In the genomic region with DNA sequence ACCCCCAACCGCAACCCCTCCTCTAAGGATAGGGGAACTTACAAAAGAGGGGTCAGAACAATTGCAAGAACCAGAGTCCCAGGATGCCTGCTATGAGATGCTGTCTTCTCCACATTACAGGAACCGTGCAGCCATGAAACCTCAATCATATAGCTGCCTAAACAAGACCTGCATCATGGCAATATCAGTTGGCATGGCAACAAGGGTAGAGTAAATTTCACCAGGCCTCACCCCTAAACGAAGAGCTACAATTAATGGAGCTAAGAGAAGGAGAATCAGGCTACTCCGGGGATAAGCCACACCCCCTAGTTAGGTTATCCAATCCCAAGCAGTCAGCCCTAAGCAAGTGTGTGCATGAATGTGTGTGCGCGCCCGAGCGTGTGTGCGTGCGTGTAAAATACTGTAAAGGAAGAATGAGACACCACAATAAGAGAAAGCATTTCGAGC, we compare ENCODE assay signal across 8 mouse cellular contexts.
DNase-seq lines count a peak whose midpoint lies in the region; ATAC-seq and TF ChIP-seq lines count a peak whose summit lies in the region.

No protein-coding gene starts in this region.

- no peaks in the 10 kb centered on the region for H3K27me3 ChIP-seq in heart, embryonic 16.5 days (ENCODE audit: control insufficient read depth, insufficient read depth, low read length)
- H3K27me3 ChIP-seq in forebrain, embryonic 15.5 days, result no peaks in the 10 kb centered on the region
- H3K27me3 ChIP-seq in liver, embryonic 13.5 days, result peaks cover 3% of the 10 kb centered on the region
- no peaks in the 10 kb centered on the region for H3K27me3 ChIP-seq in stomach, embryonic 14.5 days (ENCODE audit: control insufficient read depth, insufficient read depth, low read length)
- H3K27me3 ChIP-seq in kidney, adult 2 months (replicated peaks; ENCODE audit: control insufficient read depth, insufficient read depth, low read length), result no peaks in the 10 kb centered on the region

- peak overlapping the region; percentile 58 for H3K4me2 ChIP-seq in heart, embryonic 16.5 days (ENCODE audit: low read depth, low read length)
- peak overlapping the region; percentile 30 for H3K4me2 ChIP-seq in forebrain, embryonic 15.5 days (replicated peaks)
- H3K4me2 ChIP-seq in liver, embryonic 13.5 days, result peak overlapping the region; percentile 62
- peak overlapping the region; percentile 27 for H3K4me2 ChIP-seq in stomach, embryonic 14.5 days (replicated peaks; ENCODE audit: low read depth, low read length)

- DNase-seq in heart, postnatal 4 days, result no peak
- peak; percentile 36 for DNase-seq in MN1 (ENCODE audit: low spot score)
- DNase-seq in liver, embryonic 13.5 days, result peak; percentile 34
- no peak for DNase-seq in kidney, adult 2 months
- DNase-seq in ovary, adult 18-20 months (ENCODE audit: low spot score), result no peak

- no peaks in the 10 kb centered on the region for H3K36me3 ChIP-seq in heart, embryonic 16.5 days (ENCODE audit: control insufficient read depth, insufficient read depth)
- H3K36me3 ChIP-seq in forebrain, embryonic 15.5 days, result no peaks in the 10 kb centered on the region
- no peaks in the 10 kb centered on the region for H3K36me3 ChIP-seq in liver, embryonic 13.5 days
- no peaks in the 10 kb centered on the region for H3K36me3 ChIP-seq in stomach, embryonic 14.5 days (ENCODE audit: control insufficient read depth, insufficient read depth, low read length)
- no peaks in the 10 kb centered on the region for H3K36me3 ChIP-seq in kidney, adult 2 months (ENCODE audit: control insufficient read depth, insufficient read depth, low read length)

- H3K9me3 ChIP-seq in heart, embryonic 16.5 days (replicated peaks; ENCODE audit: control insufficient read depth, low read length), result no peaks in the 10 kb centered on the region
- H3K9me3 ChIP-seq in forebrain, embryonic 15.5 days, result no peaks in the 10 kb centered on the region
- H3K9me3 ChIP-seq in liver, embryonic 13.5 days (replicated peaks), result no peaks in the 10 kb centered on the region
- no peaks in the 10 kb centered on the region for H3K9me3 ChIP-seq in stomach, embryonic 14.5 days (ENCODE audit: control insufficient read depth, low read depth, low read length)

- TF ChIP-seq POLR2A in kidney, adult 2 months (IDR thresholded peaks at IDR 0.05; ENCODE audit: low read depth, low read length), result no peak

- no peak for TF ChIP-seq CTCF in kidney, adult 2 months (conservative IDR thresholded peaks at IDR 0.05; ENCODE audit: insufficient read depth, insufficient read length, low read depth, low read length)

- H3K4me3 ChIP-seq in heart, embryonic 16.5 days (ENCODE audit: low read length), result peak overlapping the region; percentile 16
- peak overlapping the region; percentile 6 for H3K4me3 ChIP-seq in forebrain, embryonic 15.5 days
- H3K4me3 ChIP-seq in liver, embryonic 13.5 days (replicated peaks), result peak overlapping the region; percentile 36
- no peak overlapping the region for H3K4me3 ChIP-seq in stomach, embryonic 14.5 days (ENCODE audit: low read depth, low read length)
- H3K4me3 ChIP-seq in kidney, adult 2 months (ENCODE audit: insufficient read depth, low read depth, low read length), result no peak overlapping the region

- peaks cover 12% of the 10 kb centered on the region for H3K4me1 ChIP-seq in heart, embryonic 16.5 days (ENCODE audit: control insufficient read depth, insufficient read depth, low read length)
- H3K4me1 ChIP-seq in forebrain, embryonic 15.5 days, result peaks cover 11% of the 10 kb centered on the region
- H3K4me1 ChIP-seq in liver, embryonic 13.5 days (replicated peaks), result peaks cover 57% of the 10 kb centered on the region
- peaks cover 25% of the 10 kb centered on the region for H3K4me1 ChIP-seq in stomach, embryonic 14.5 days (ENCODE audit: control insufficient read depth, insufficient read depth, low read length)
- peaks cover 8% of the 10 kb centered on the region; the same call in 1 of the 2 replicates for H3K4me1 ChIP-seq in kidney, adult 2 months (ENCODE audit: control insufficient read depth, insufficient read depth, low read length)

- H3K9ac ChIP-seq in heart, embryonic 16.5 days (ENCODE audit: low read length), result no peak overlapping the region
- no peak overlapping the region for H3K9ac ChIP-seq in forebrain, embryonic 15.5 days (replicated peaks)
- H3K9ac ChIP-seq in liver, embryonic 13.5 days, result no peak overlapping the region
- H3K9ac ChIP-seq in stomach, embryonic 14.5 days (replicated peaks; ENCODE audit: low read depth, low read length), result no peak overlapping the region

- 22% methylated on average over 11 of the region's 11 CpGs for WGBS in heart, embryonic 16.5 days
- 26% methylated on average over 11 of the region's 11 CpGs for WGBS in forebrain, embryonic 15.5 days
- 16% methylated on average over 11 of the region's 11 CpGs for WGBS in liver, embryonic 13.5 days (ENCODE audit: insufficient replicate concordance)
- 25% methylated on average over 11 of the region's 11 CpGs for WGBS in stomach, embryonic 14.5 days
- WGBS in kidney, adult 2 months, result 31% methylated on average over 11 of the region's 11 CpGs

- H3K27ac ChIP-seq in heart, embryonic 16.5 days (ENCODE audit: low read length), result no peak overlapping the region
- H3K27ac ChIP-seq in forebrain, embryonic 15.5 days (replicated peaks), result no peak overlapping the region
- H3K27ac ChIP-seq in liver, embryonic 13.5 days, result no peak overlapping the region
- H3K27ac ChIP-seq in stomach, embryonic 14.5 days (ENCODE audit: low read length), result peak overlapping the region; percentile 5; the same call in 1 of the 2 replicates
- H3K27ac ChIP-seq in kidney, adult 2 months (ENCODE audit: insufficient read depth, low read depth, low read length), result no peak overlapping the region

- peak; percentile 76; the same call in 1 of the 2 replicates for ATAC-seq in heart, embryonic 16.5 days (replicated peaks; ENCODE audit: extremely low read depth, insufficient read depth, low FRiP score)
- ATAC-seq in forebrain, embryonic 15.5 days (replicated peaks), result peak; percentile 91
- peak; percentile 74 for ATAC-seq in liver, embryonic 13.5 days (ENCODE audit: low read depth)
- peak; percentile 60; the same call in 1 of the 2 replicates for ATAC-seq in stomach, embryonic 14.5 days (ENCODE audit: insufficient number of reproducible peaks, insufficient read depth, low FRiP score, low read depth)

Comparison
In these comparisons a context has a peak if more than half of its experiments do, and no peak if none do; other contexts are left out.
1. H3K4me3 ChIP-seq: peak in heart, embryonic 16.5 days (single experiment), forebrain, embryonic 15.5 days (single experiment) and liver, embryonic 13.5 days (single experiment); none in stomach, embryonic 14.5 days (single experiment) and kidney, adult 2 months (single experiment).
2. DNase-seq: peak in MN1 (single experiment) and liver, embryonic 13.5 days (single experiment); none in heart, postnatal 4 days (single experiment), kidney, adult 2 months (single experiment) and ovary, adult 18-20 months (single experiment).
3. Peak in every context shown above with its lines, with median percentiles within 50 percentile points of each other: ATAC-seq and H3K4me2 ChIP-seq.